Mouse (Mus musculus): Measurements from ENCODE around the gene Reep3. TPM values are rescaled to one million over a fixed set of nuclear protein-coding genes. Genes with fewer than 3 reads are reported as not detected.

Reep3 gene
- polyA plus RNA-seq, 1 experiment: 47.9 TPM

DNA sequence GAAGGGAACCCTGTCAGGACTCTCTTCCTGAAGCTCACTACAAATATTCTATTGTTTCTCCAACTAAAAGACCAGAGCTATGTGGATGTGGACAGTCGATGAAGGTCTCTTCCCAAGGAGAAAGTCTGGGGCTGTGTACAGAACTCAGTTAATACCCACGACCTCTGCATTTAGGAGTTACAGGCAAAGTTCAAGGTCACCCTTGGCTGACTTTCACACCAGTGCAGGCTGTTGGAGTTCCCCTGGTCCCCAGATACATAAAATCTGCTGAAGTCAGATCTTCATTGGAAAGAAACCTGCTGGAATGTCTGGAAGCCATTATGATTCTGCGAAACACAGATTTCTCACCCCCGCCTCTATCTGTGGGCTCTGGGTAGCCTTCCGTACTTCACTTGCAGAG lies 45.3 kb downstream of the Reep3 start:
- Histone ChIP-seq H3K4me3 (ENCODE audit: low read depth, low read length) (no peak overlapping the region), H3K36me3 (ENCODE audit: control insufficient read depth, insufficient read depth, low read length, poor library complexity, severe bottlenecking) (no peaks in the 10 kb centered on the region), H3K27ac (ENCODE audit: insufficient read depth, low read length) (no peak overlapping the region), H3K9me3 (replicated peaks; ENCODE audit: control insufficient read depth, insufficient read depth, low read length, poor library complexity, severe bottlenecking) (no peaks in the 10 kb centered on the region), H3K27me3 (ENCODE audit: control insufficient read depth, insufficient read depth, low read length, poor library complexity, severe bottlenecking) (no peaks in the 10 kb centered on the region), H3K4me1 (ENCODE audit: control insufficient read depth, insufficient read depth, low read length) (peaks cover 6% of the 10 kb centered on the region), H3K9ac (ENCODE audit: low read depth, poor library complexity, severe bottlenecking) (no peak overlapping the region)
- TF ChIP-seq EP300 (IDR thresholded peaks at IDR 0.05; ENCODE audit: insufficient read depth, low read depth, low read length): no peak
- TF ChIP-seq POLR2A (IDR thresholded peaks at IDR 0.05; ENCODE audit: insufficient read depth, low read length): no peak
- TF ChIP-seq CTCF (IDR thresholded peaks at IDR 0.05; ENCODE audit: low read depth, low read length): no peak

DNA sequence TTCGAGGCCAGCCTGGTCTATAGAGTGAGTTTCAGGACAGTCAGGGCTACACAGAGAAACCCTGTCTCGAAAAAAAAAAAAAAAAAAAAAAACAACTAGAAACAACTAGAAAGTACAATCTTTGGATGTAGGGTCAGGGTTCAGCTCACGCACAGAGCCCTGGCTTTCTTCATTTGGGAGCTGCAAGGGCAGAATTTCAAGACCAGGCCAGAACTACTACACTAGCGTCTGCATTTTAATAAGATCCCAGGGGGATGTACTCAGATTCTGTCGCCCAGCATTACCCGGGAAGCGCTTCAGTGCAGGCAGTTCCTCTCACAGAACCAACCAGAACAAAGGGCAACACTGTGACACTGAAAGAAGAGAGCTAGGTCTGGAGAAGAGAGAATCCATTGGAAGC lies 46.0 kb downstream of the Reep3 start:
- Histone ChIP-seq H3K27ac (ENCODE audit: insufficient read depth, low read length) (no peak overlapping the region), H3K27me3 (ENCODE audit: control insufficient read depth, insufficient read depth, low read length, poor library complexity, severe bottlenecking) (no peaks in the 10 kb centered on the region), H3K36me3 (ENCODE audit: control insufficient read depth, insufficient read depth, low read length, poor library complexity, severe bottlenecking) (no peaks in the 10 kb centered on the region), H3K4me1 (ENCODE audit: control insufficient read depth, insufficient read depth, low read length) (peaks cover 8% of the 10 kb centered on the region), H3K9me3 (replicated peaks; ENCODE audit: control insufficient read depth, insufficient read depth, low read length, poor library complexity, severe bottlenecking) (no peaks in the 10 kb centered on the region), H3K4me3 (ENCODE audit: low read depth, low read length) (no peak overlapping the region), H3K9ac (ENCODE audit: low read depth, poor library complexity, severe bottlenecking) (no peak overlapping the region)
- TF ChIP-seq EP300 (IDR thresholded peaks at IDR 0.05; ENCODE audit: insufficient read depth, low read depth, low read length) (no peak), CTCF (IDR thresholded peaks at IDR 0.05; ENCODE audit: low read depth, low read length) (no peak), POLR2A (IDR thresholded peaks at IDR 0.05; ENCODE audit: insufficient read depth, low read length) (no peak)

DNA sequence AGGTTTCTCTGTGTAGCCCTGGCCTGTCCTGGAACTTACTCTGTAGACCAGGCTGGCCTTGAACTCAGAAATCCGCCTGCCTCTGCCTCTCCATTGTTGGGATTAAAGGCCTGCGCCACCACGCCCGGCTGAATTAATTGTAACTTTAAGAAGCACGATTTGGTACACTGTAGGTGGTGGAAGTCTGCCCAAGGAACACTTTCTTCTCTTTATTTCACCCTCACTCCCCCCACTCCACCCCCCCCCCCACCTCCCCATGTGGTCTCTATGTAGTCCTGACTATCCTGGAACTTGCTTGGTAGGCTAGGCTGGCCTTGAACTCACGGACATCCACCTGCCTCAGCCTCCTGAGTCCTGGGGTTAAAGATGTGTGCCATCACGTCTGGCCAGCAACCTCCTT lies 47.1 kb downstream of the Reep3 start:
- H3K27ac ChIP-seq (ENCODE audit: insufficient read depth, low read length): no peak overlapping the region
- peaks cover 11% of the 10 kb centered on the region for H3K4me1 ChIP-seq (ENCODE audit: control insufficient read depth, insufficient read depth, low read length)
- H3K36me3 ChIP-seq (ENCODE audit: control insufficient read depth, insufficient read depth, low read length, poor library complexity, severe bottlenecking): no peaks in the 10 kb centered on the region
- no peaks in the 10 kb centered on the region for H3K9me3 ChIP-seq (replicated peaks; ENCODE audit: control insufficient read depth, insufficient read depth, low read length, poor library complexity, severe bottlenecking)
- TF ChIP-seq EP300 (IDR thresholded peaks at IDR 0.05; ENCODE audit: insufficient read depth, low read depth, low read length) (no peak), CTCF (IDR thresholded peaks at IDR 0.05; ENCODE audit: low read depth, low read length) (no peak), POLR2A (IDR thresholded peaks at IDR 0.05; ENCODE audit: insufficient read depth, low read length) (no peak)
- no peaks in the 10 kb centered on the region for H3K27me3 ChIP-seq (ENCODE audit: control insufficient read depth, insufficient read depth, low read length, poor library complexity, severe bottlenecking)
- no peak overlapping the region for H3K9ac ChIP-seq (ENCODE audit: low read depth, poor library complexity, severe bottlenecking)
- H3K4me3 ChIP-seq (ENCODE audit: low read depth, low read length): no peak overlapping the region

DNA sequence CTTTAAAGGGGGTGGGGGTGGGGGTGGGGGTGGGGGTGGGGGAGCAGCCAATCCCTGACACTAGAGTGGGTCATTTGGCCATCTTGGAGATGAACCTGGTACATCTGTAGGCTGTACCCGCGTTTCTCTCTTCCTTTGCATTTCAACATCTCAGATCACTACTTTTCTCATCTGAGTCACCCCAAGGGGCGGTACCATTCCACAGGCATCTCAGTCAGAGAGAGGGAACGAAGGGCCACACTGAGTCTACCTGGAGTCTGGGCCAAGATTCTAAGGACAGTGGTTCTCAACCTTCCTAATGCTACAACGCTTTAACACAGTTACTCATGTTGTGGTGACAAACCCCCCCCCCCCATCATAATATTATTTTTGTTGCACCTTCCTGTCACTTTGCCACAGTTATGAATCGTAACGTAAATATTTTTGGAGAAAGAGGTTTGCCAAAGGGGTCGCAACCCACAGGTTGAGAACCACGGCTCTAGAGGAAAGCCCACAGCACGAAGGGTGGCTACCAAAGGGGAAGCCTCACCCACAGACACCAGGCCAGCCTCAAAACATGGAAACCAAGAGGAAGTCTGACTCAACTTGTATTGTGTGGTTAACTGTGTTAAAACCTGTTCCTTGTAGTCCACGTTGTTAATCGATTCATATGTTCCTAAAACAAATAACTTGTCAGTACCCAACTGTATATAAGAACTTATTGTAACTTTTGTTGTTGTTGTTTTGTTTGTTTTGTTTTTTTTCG lies 47.7 kb downstream of the Reep3 start:
- H3K4me3 ChIP-seq (ENCODE audit: low read depth, low read length): no peak overlapping the region
- H3K27ac ChIP-seq (ENCODE audit: insufficient read depth, low read length): peak overlapping the region; percentile 53; the same call in 1 of the 2 replicates
- no peaks in the 10 kb centered on the region for H3K36me3 ChIP-seq (ENCODE audit: control insufficient read depth, insufficient read depth, low read length, poor library complexity, severe bottlenecking)
- H3K9ac ChIP-seq (ENCODE audit: low read depth, poor library complexity, severe bottlenecking): no peak overlapping the region
- no peaks in the 10 kb centered on the region for H3K27me3 ChIP-seq (ENCODE audit: control insufficient read depth, insufficient read depth, low read length, poor library complexity, severe bottlenecking)
- no peaks in the 10 kb centered on the region for H3K9me3 ChIP-seq (replicated peaks; ENCODE audit: control insufficient read depth, insufficient read depth, low read length, poor library complexity, severe bottlenecking)
- TF ChIP-seq POLR2A (IDR thresholded peaks at IDR 0.05; ENCODE audit: insufficient read depth, low read length): no peak
- no peak for TF ChIP-seq EP300 (IDR thresholded peaks at IDR 0.05; ENCODE audit: insufficient read depth, low read depth, low read length)
- no peak for TF ChIP-seq CTCF (IDR thresholded peaks at IDR 0.05; ENCODE audit: low read depth, low read length)
- H3K4me1 ChIP-seq (ENCODE audit: control insufficient read depth, insufficient read depth, low read length): peaks cover 11% of the 10 kb centered on the region

DNA sequence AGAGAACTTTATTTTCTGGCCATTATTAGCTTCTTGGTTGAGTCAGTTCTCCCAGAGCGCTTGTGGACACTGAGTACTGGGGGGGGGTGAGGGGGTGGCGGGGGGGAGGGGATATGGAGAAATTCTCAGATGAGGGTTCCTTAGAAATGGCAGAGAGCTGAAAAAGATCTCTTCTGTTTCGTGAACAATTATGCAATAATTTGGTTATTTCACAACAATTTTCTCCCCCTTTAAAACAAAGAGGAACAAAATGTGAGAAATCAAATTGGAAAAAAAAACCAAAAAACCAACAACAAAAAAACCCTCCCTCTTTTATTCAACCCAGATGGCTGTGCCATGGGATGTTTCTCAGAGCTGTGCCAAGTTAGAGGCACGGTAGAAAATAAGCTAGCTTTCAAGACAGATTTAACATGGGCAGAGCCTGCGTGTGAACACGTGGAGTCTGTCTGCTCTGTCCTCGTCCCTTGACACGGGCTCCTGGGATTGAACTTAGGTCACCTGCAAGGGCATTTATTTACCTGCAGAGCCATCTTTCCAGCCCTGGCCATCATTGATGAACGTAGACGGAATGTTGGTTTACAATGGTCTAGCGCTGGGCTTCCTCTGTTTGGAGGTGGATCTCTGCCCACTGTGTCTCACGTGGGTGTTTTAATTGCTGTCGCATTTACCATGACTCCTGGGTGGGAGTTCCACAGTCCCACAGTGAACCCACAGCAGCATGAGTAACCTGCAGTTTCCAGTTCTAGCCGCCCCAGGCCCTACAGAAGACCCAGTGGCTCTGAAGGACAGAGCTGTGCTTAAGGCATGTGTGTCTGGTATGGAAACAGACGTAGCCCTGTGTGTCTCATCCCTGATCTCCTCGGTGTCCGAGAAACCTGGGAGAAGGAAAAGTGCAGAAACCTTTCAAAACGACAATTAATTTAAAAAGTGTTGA lies 48.8 kb downstream of the Reep3 start:
- Histone ChIP-seq H3K9ac (ENCODE audit: low read depth, poor library complexity, severe bottlenecking) (0 out of 2 replicates have a peak overlapping the region, but pooled peaks have one; percentile 10), H3K36me3 (ENCODE audit: control insufficient read depth, insufficient read depth, low read length, poor library complexity, severe bottlenecking) (no peaks in the 10 kb centered on the region), H3K27ac (ENCODE audit: insufficient read depth, low read length) (peak overlapping the region; percentile 8; the same call in 1 of the 2 replicates), H3K4me3 (ENCODE audit: low read depth, low read length) (no peak overlapping the region), H3K9me3 (replicated peaks; ENCODE audit: control insufficient read depth, insufficient read depth, low read length, poor library complexity, severe bottlenecking) (no peaks in the 10 kb centered on the region), H3K27me3 (ENCODE audit: control insufficient read depth, insufficient read depth, low read length, poor library complexity, severe bottlenecking) (no peaks in the 10 kb centered on the region), H3K4me1 (ENCODE audit: control insufficient read depth, insufficient read depth, low read length) (peaks cover 11% of the 10 kb centered on the region)
- TF ChIP-seq EP300 (IDR thresholded peaks at IDR 0.05; ENCODE audit: insufficient read depth, low read depth, low read length): no peak
- no peak for TF ChIP-seq POLR2A (IDR thresholded peaks at IDR 0.05; ENCODE audit: insufficient read depth, low read length)
- TF ChIP-seq CTCF (IDR thresholded peaks at IDR 0.05; ENCODE audit: low read depth, low read length): no peak

Data from ES-Bruce4 (cell line).